Mouse (Mus musculus): ENCODE results near the gene C3ar1. TPM values are rescaled to one million over a fixed set of nuclear protein-coding genes. Genes with fewer than 3 reads are reported as not detected.

Gene C3ar1
- polyA plus RNA-seq, 1 experiment from 2014 or later, result 3.0 TPM

Small RNA genes lying within 50 kb of the gene (microRNA-seq; reads per million reads assigned to microRNA genes)
- 1.0 reads per million for gene Mir7231

Other genes with a start within 250 kb of the C3ar1 start
- 0.20 and 0.27 TPM in 2 replicates for gene Gdf3, start 246.1 kb downstream of the C3ar1 start, polyA plus RNA-seq (2015; fragmentation: Nextera tagmentation; extraction: Ambion mirVana)
- gene Dppa3, start 229.8 kb downstream of the C3ar1 start, polyA plus RNA-seq (2015; fragmentation: Nextera tagmentation; extraction: Ambion mirVana), result not detected in 2 replicates
- gene Nanog, start 148.7 kb downstream of the C3ar1 start, polyA plus RNA-seq (2015; fragmentation: Nextera tagmentation; extraction: Ambion mirVana), result 0.71 and 0.94 TPM in 2 replicates
- gene Slc2a3, start 54.5 kb downstream of the C3ar1 start, polyA plus RNA-seq (2015; fragmentation: Nextera tagmentation; extraction: Ambion mirVana), result 12.1 and 15.4 TPM in 2 replicates
- gene Foxj2, start 36.2 kb downstream of the C3ar1 start, polyA plus RNA-seq (2015; fragmentation: Nextera tagmentation; extraction: Ambion mirVana), result 4.8 and 5.6 TPM in 2 replicates
- 49.9 and 51.3 TPM in 2 replicates for gene Necap1, start 18.3 kb upstream of the C3ar1 start, polyA plus RNA-seq (2015; fragmentation: Nextera tagmentation; extraction: Ambion mirVana)
- gene Clec4a1, start 65.7 kb upstream of the C3ar1 start, polyA plus RNA-seq (2015; fragmentation: Nextera tagmentation; extraction: Ambion mirVana), result 0.70 and 0.94 TPM in 2 replicates
- 1.0 and 1.1 TPM in 2 replicates for gene Clec4a3, start 96.4 kb upstream of the C3ar1 start, polyA plus RNA-seq (2015; fragmentation: Nextera tagmentation; extraction: Ambion mirVana)
- not detected in 2 replicates for gene Clec4a4, start 134.2 kb upstream of the C3ar1 start, polyA plus RNA-seq (2015; fragmentation: Nextera tagmentation; extraction: Ambion mirVana)
- not detected in 2 replicates for gene Clec4b1, start 193.8 kb upstream of the C3ar1 start, polyA plus RNA-seq (2015; fragmentation: Nextera tagmentation; extraction: Ambion mirVana)